Mouse (Mus musculus) thymus, adult 2 months (tissue): ENCODE measurements at regions not wholly inside any gene's neighbourhood (a gene's known extent, or its start where the extent isn't known, plus 50 kb on each side); places are given as distances from the start of the nearest gene placed in this dataset.

Experiments
- CTCF ChIP-seq: fragments of 200-500 bp; IDR thresholded peaks from 2 replicates; pipeline ENCODE4 v1.5.1; 2012; ENCODE audit warnings: mild to moderate bottlenecking, control low read depth, low read length, moderate library complexity, borderline replicate concordance; ENCODE audit not compliant: control insufficient read depth, poor library complexity, insufficient read depth; ENCODE audit errors: extremely low read depth
- POLR2A ChIP-seq: fragments of 200-500 bp; IDR thresholded peaks from 2 replicates; pipeline ENCODE4 v1.6.1; 2012; ENCODE audit warnings: mild to moderate bottlenecking, low read length, control low read depth, moderate library complexity; ENCODE audit not compliant: control insufficient read depth, poor library complexity, insufficient read depth; ENCODE audit errors: extremely low read depth

DNA sequence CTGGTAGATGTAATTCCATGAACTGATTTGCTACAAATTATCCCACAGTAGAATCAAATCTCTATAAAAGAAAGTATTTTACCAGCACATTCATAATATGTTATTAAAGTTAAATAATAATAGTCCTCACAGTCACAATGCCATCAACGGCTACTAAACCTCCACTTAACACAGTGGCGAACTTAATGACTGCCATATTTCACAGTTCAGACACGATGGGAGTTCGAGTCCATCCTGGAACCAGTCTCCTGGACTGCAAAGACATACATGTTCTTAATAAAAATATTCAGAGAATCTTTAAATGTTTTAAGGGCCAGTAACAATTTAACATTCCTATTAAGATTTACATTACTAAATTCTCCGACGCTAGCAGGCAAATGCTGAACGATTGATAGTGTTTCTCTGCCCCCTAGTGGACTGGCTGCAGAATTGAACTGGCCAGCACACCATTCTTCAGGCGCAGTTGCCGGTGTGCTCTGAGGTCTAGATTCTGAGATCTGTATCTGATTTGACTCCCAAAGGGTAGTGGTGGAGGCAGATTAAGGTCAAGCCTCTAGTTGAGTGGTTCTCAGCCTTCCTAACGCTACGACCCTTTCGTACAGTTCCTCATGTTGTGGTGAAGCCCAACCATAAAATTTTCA, 182.3 kb downstream of the Csl start:
- TF ChIP-seq POLR2A (no peak), CTCF (peak; percentile 26; the same call in 1 of the 2 replicates)
